Mouse (Mus musculus) lung, adult 2 months (tissue): ENCODE results near the gene Cpm. TPM values are rescaled to one million over a fixed set of nuclear protein-coding genes. Genes with fewer than 3 reads are reported as not detected.

ENCODE experiments used
- DNase-seq: peaks from one replicate; pipeline ENCODE4 v3.0.0; 2022
- H3K4me1 ChIP-seq: fragments of 200-500 bp; 2 replicates; pipeline ENCODE4 v1.6.1; 2011; ENCODE audit warnings: low read length; ENCODE audit not compliant: control insufficient read depth, insufficient read depth
- H3K4me3 ChIP-seq: fragments of 200-500 bp; replicated peaks from 2 replicates; pipeline ENCODE3; 2011; ENCODE audit warnings: low read depth, mild to moderate bottlenecking, control low read depth, low read length; ENCODE audit errors: extremely low read depth
- CTCF ChIP-seq: fragments of 200-500 bp; IDR thresholded peaks from 2 replicates; pipeline ENCODE4 v1.5.1; 2011; ENCODE audit warnings: mild to moderate bottlenecking, low read length, control low read depth; ENCODE audit not compliant: insufficient read depth
- POLR2A ChIP-seq: fragments of 200-500 bp; IDR thresholded peaks from 2 replicates; pipeline ENCODE4 v1.6.1; 2011; ENCODE audit warnings: low read depth, mild to moderate bottlenecking, control low read depth, low read length, borderline replicate concordance; ENCODE audit errors: extremely low read depth
- WGBS: fragments of 180-500 bp; shearing (Covaris S2); methylation state at CpG from one replicate; pipeline ENCODE4 v1.1.7; 2018; 5-methylcytosine and 5-hydroxymethylcytosine counted together
- polyA plus RNA-seq: library from polyadenylated mRNA; depleted of rRNA; stranded (reverse); fragments of >200 nt; gene quantifications from 2 replicates; pipeline ENCODE4 v1.2.3, GENCODE M21; 2012

The Cpm gene
- polyA plus RNA-seq, 1 experiment, result 117 TPM

DNA sequence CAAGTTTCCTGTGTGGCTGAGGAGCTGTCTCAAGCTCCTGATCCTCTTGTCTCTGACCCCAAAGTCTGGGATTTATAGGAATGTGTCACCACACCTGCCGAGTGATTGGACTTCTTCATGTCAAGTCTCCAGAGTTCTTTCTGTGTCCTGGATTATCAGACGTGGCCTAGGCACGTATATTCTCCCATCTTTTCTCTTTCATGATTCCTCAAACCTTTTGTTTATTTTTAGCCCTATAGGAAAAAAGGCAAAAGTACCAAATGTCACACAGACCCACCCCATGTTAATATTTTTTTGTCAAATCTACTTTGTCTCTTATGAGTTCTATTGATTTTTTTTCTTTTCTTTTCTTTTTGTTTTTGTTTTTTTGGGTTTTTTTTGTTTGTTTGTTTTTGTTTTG, 19.3 kb downstream of the Cpm start:
- Histone ChIP-seq H3K4me3 (no peak overlapping the region), H3K4me1 (peaks cover 5% of the 10 kb centered on the region)
- DNase-seq, result no peak
- TF ChIP-seq CTCF (no peak), POLR2A (no peak)
- WGBS, result 77% methylated on average over 3 of the region's 3 CpGs

DNA sequence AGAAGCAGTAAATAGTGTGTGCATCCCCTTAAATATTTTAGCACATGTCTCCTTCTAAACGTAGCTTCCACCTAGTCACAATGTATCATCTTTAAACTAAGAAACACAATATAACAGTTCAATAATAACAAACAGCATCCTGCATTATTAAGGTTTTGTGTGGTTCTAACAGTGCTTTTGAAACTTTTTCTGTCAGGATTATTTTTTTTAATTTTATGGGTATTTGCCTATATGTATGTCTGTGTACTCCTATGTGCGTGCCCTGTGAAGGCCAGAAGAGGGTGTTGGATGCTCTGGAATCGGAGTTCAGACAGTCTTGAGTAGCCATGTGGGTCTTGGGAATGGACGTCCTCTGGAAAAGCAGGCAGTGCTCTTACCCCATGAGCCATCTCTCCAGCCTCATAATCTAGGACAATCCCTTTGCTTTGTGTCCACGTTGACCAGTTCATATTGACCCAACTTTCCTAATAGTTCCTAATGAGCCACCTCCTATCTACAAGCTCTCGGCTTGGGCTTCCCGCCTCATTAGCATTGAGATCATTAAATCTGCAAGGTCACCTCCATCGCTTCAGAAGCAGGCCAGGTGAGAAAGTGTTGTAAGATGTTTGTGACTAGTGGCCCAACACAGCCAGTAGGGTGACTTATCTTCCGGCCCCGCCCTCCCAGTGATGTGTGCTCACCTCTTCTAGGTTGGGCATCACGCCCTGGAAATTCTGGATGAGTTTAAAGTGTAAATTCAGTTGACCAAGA, 20.2 kb downstream of the Cpm start:
- TF ChIP-seq POLR2A (no peak), CTCF (no peak)
- WGBS, result 75% methylated on average over 11 of the region's 11 CpGs
- peak; percentile 64 for DNase-seq
- H3K4me1 ChIP-seq, result peaks cover 5% of the 10 kb centered on the region
- H3K4me3 ChIP-seq, result no peak overlapping the region

DNA sequence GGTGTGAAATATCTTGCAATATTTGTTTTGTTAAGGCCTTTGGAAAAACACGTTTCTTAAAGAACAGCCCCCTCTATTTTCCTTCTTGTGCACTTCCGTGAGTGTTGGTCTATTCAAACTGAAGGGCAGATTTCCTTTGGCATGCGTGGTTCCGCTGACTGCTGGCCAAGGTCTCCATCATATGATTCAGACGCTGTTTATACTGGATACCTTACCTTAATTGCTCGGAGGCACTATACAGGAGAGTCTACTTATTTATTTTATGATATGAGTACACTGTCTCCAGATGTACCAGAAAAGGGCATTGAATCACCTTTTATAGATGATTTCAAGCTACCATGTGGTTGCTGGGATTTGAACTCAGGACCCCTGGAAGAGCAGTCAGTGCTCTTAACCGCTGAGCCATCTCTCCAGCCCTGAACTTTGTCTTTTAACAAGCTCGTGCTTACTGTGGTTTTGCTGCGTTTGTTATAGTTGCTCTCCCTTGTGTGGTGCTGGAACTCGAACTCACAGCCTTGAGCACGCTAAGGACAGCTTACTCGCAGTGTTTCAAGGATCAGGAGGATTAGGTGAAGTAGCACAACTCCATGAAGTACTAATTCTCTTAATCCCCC, 20.8 kb downstream of the Cpm start:
- Histone ChIP-seq H3K4me1 (peaks cover 5% of the 10 kb centered on the region), H3K4me3 (no peak overlapping the region)
- WGBS, result 73% methylated on average over 12 of the region's 12 CpGs
- DNase-seq, result no peak
- TF ChIP-seq POLR2A (no peak), CTCF (no peak)

DNA sequence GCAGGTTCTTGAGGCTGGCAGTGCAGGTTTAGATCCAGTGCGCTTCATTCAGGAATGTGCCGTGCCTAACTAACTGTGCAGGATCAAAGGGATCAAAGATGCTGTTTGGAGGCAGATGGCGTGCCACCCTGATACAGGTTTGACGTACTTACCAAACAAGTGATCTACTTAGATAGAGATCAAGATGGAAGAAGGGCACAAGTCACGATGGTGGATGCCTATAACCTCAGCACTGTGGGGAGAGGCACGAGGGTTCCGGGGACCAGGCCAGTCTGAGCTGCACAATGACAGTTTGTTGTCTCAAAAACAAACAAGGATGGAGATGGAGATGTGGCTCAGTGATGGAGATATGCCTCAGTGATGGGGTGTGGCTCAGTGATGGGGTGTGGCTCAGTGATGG, 21.4 kb downstream of the Cpm start:
- WGBS, result 80% methylated on average over 7 of the region's 7 CpGs
- no peak for TF ChIP-seq POLR2A
- no peak for TF ChIP-seq CTCF
- Histone ChIP-seq H3K4me3 (no peak overlapping the region), H3K4me1 (peaks cover 5% of the 10 kb centered on the region)
- DNase-seq, result no peak

DNA sequence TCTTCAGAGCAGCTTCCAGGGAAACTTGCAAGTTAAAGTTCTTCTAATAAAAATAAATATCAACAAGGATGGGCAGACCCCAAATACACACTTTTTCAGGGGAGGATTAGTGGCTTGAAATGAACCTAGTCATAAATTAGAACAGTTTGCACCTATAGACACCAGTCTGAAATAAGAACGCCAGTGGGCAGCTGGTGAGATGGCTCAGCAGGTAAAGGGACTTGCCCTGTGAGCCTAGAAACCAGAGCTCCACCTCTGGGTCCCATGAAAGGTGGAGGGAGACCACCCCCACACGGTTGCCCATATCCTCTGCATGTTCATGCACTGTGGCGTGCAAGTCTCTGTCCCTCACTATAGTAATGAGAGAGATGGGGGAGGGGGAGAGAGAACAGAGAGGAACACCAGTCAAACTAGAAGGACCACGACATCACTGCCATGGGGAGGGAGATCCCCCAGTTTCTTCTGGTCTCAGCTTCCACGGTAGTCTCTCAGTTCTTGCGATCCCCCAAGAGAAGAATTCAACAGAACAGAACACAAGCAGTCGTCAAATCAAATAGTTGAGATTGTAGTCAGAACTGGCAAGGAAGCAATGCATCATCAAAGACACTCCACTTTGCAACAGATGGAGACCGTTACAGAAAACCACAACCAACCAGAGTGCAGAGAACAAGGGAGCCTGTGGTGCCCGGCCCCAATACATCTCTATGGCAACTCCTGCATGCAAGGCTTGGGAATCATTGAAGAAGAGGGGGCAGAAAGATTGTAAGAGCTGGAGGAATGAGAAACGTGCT, 22.5 kb downstream of the Cpm start:
- 60% methylated on average over 10 of the region's 10 CpGs for WGBS
- Histone ChIP-seq H3K4me1 (peaks cover 5% of the 10 kb centered on the region), H3K4me3 (no peak overlapping the region)
- no peak for DNase-seq
- TF ChIP-seq CTCF (no peak), POLR2A (no peak)

DNA sequence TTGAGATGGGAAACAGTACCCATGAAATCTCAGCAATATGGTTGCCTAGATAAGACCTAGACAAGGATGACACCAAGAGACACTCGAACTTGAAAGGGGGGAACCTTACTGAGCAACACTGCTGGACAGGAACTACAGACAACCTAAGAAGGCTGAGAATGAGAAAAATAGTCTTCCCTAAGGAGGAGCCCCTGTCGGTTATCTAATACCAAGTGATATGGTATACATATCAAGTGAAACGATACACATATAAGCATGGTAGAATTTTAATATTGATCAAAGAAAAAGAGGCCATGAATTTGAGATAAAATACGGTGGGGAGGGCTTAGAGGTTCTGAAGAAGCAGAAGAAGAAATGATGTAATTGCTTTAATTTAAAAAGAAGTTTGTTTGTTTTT, 23.1 kb downstream of the Cpm start:
- WGBS, result 88% methylated on average over 4 of the region's 4 CpGs
- TF ChIP-seq CTCF, result no peak
- no peak for TF ChIP-seq POLR2A
- DNase-seq, result no peak

DNA sequence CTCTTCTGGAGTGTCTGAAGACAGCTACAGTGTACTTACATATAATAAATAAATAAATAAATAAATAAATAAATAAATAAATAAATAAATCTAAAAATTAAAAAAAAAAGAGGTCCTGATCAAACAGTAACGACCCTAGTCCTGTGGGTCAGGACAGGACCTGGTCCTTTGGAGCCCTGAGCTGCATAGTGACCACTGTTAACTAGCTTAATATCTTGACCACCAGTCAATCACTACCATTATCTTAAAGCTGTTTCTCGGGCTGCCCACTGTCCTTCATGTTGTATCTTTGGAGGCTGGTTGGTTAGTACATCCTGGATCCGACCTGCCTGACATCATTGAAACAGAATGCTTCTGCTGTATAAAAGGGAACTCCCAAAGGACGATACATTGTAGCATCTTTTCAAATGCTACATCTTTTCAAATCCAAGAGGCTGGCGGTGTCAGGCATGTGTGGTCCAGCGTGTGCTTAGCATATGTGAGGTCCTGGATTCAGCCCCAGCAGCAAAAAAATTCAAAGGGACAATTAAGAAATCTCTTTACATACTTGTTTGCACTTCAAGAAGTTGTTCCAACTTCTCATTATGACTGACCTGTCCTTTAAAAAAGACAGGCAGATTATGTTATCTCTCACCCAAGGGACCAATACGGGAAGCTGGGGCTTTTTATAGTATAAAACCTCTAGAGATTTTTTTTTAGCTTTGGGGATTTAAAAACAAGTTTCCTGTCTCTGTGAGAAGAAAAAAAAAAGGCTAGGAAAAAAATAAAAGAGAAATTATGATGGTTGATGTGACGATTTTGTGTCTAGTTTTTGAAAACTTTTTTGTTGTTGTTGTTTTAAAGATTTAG, 23.9 kb downstream of the Cpm start:
- no peak for DNase-seq
- Histone ChIP-seq H3K4me3 (no peak overlapping the region), H3K4me1 (peaks cover 5% of the 10 kb centered on the region)
- TF ChIP-seq POLR2A (no peak), CTCF (no peak)
- WGBS, result 71% methylated on average over 8 of the region's 8 CpGs

More for the DNA sequence above, 23.1 kb downstream of the Cpm start:
- H3K4me3 ChIP-seq, result no peak overlapping the region
- H3K4me1 ChIP-seq, result peaks cover 5% of the 10 kb centered on the region

DNA sequence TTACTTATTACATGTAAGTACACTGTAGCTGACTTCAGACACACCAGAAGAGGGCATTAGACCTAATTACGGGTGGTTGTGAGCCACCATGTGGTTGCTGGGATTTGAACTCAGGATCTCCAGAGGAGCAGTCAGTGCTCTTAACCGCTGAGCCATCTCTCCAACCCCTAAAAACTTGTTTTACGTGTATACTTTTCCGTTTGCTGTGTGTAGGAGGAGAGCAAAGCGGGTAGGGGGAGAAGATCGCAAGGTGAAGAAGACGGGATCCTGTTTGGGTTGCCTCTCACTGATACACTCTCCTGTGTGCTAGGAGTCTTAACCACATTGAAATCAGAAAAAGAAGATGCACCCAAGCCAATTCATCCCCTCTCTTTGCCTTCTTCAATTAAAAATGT, 24.5 kb downstream of the Cpm start:
- H3K4me1 ChIP-seq, result peaks cover 5% of the 10 kb centered on the region
- WGBS, result 91% methylated on average over 7 of the region's 7 CpGs
- no peak overlapping the region for H3K4me3 ChIP-seq
- TF ChIP-seq CTCF (no peak), POLR2A (no peak)
- no peak for DNase-seq
